Mouse (Mus musculus) G1E (cell line): ENCODE results near the gene Zfp457.

Experiments used
- CTCF ChIP-seq: IDR thresholded peaks from 2 replicates; pipeline ENCODE4 v1.5.1; 2012; ENCODE audit warnings: low read depth, low read length, inconsistent platforms, mixed read lengths
- GATA2 ChIP-seq: IDR thresholded peaks from 2 replicates; pipeline ENCODE4 v1.6.1; 2012; ENCODE audit warnings: low read depth, low read length, inconsistent platforms, borderline replicate concordance

- TF ChIP-seq CTCF: no peak
- TF ChIP-seq GATA2: no peak
These were observed 25.9 kb upstream of the Zfp457 start, which contains the start of gene Zfp595 for GRCm38 (mm10) chr13:67332019-67332724.
